Mouse (Mus musculus) kidney, adult 9 months (tissue): ENCODE measurements around the gene Psg29.

Source experiments
- DNase-seq: peaks from one replicate; pipeline ENCODE4 v3.0.0; 2022

Gene Psg29

DNA sequence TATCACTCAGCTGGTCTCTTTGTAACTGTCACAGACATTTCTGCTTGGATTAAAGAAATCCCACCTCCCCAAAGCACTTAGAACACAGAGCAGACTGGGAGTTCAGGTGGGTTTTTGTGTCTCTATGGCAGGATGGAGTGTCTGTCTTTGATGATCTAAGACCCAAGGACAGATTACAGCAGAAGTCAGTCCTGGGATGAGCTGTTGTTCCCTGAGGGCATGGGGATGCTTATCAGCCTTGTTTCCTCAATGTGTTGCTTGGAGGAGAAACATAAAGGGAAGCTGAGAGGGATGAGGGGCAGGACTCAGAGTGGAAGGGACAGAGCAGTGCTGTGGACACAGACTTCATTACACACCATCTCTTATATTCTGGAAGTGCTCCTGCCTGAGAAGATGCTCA, at the start of gene Psg29:
Gene Psg29, plus strand, starts transcription at position 301 of the 400 bp plus-strand sequence.
- DNase-seq: no peak

DNA sequence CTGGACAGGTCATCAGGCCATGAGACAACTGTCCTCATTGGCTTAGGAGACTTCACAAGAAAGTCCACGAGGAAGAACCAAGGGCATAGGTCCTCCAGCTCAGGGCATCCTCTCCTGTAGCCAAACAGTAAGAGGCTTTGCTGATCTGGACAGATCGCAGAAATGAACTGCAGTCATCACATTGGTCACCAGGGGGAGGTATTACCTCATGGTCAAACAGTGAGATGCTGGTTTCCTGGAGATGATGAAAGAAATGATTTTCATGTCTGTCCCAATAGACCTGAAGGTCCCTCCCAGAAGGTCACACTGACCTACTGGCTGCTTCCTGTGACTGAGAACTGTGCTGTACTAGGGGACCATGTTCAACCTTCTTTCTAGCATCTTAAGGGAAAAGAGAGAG, 47.6 kb upstream of the Psg29 start:
- peak; percentile 90 for DNase-seq

DNA sequence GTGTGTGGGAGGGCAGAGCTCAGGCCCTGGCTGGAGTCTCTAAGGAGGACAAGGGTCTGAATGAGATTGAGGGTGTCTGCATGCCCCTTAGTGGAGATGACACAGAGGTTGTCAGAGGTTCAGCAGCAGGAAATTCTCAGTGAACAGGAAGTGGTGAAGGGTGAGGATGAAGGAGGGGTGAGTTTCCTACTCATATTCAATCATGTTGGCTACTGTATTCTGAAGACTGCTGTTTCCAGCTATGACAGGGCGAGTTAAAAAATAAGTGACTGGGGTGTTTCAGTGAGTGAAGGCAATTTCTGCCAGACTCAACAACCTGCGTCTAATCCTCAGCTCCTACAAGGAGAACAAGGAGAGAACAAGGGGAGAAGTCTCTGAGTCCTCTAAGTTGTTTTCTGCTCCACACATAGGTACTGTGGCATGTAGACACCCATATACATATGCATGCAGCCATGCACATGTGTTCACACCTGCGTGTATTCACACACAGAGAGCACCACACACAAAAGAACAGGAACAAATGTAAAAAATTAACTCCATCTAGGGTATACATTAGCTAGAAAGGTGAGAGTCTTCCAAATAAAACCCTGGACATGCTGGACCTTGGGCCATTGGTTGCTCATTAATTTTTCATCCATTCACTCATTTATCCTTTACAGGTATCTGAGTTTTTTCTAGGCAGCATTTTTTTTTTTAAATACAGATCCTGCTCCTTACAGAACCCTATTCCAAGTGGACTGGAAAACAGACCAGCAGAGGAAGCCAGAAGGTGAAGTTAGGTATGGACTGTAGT, 46.2 kb upstream of the Psg29 start:
- DNase-seq: peak; percentile 89

DNA sequence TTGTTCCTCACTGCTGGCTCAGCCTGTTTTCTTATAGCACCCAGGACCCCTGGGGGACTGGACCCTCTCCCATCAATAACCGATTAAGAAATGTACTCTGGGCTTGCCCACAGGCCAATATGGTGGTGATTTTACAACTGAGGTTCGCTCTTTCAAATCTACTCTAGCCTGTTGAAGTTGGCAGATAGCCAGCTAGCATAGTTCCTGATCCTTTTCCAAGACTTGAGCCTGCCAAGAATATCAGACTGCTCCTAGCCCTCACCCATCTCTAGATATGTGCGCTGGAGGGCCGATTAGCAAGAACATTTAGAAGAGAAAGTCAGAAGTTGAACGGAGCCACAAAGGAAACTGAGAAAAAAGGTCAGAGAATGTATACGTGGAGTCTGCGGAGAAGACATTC, 44.3 kb upstream of the Psg29 start:
- peak; percentile 71 for DNase-seq

DNA sequence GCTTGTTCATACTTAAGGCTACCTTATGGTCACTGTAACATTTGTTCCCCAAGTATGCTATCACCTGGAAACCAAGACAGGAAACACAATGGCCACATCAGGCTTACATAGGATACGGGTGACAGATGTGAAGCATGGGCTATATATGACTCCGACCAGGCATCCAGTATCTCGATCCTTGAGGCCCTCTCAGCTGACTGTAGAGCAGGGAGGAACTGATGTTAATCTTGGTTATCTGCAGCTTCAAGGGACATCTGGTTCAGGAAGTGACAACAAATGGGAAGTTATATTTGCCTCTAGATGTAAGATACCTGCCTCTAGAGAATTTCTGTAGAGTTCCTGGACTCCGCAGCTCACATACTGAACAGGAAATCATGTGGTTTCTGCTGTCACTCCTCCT, 31.4 kb upstream of the Psg29 start:
- DNase-seq: no peak

DNA sequence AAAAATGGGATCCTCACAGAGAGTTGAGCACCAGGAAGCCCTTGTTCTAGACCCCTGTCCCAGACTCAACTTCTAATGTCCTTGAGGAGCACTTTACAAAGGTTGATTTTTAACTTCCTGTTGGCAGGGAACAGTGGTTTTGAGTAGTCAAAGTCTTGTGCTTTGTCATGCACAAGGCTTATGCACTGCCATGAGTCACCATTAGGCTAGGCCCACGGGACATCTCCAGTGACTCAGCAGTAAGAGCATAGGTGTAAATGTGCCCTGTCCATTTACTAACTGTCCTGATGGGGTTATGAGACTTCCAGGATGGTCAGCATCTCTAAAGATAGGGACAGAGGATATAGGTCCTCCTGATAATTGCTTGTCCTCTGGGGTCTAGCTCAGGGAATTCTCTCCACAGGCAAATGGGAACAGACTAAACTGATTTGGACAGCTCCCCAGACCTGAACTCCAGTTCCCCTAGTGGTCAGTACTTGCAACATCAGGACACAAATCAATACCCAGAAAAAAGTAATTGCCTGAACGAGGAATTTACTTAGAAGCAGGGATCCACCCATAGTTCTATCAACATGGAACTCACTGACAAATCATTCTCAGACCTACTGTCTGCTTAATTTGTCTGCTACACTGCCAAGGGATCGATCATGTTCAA, 2.4 kb downstream of the Psg29 start:
- peak; percentile 37 for DNase-seq
